Mouse (Mus musculus) kidney, adult 18-20 months (tissue): ENCODE results near the gene Defb45.

Experiments
- DNase-seq: peaks from one replicate; pipeline ENCODE4 v3.0.0; 2021

Gene Defb45

GRCm38 (mm10) chr2:152604057-152604456 is 4.9 kb upstream of the Defb45 start, which contains the start of gene Defb36:
Gene Defb36, plus strand, starts transcription at chr2:152604327.
- peak; percentile 71 for DNase-seq

GRCm38 (mm10) chr2:152601275-152601960 is 2.2 kb upstream of the Defb45 start:
- DNase-seq = no peak

- DNase-seq = no peak
Measured at GRCm38 (mm10) chr2:152600076-152600475, 877 bp upstream of the Defb45 start.

GRCm38 (mm10) chr2:152589021-152589420 is 10.2 kb downstream of the Defb45 start:
- DNase-seq = no peak

GRCm38 (mm10) chr2:152588450-152588849 is 10.7 kb downstream of the Defb45 start:
- DNase-seq = no peak

GRCm38 (mm10) chr2:152586926-152587560 is 12.2 kb downstream of the Defb45 start:
- DNase-seq = peak; percentile 22

GRCm38 (mm10) chr2:152580612-152581011 is 18.6 kb downstream of the Defb45 start:
- DNase-seq = no peak

GRCm38 (mm10) chr2:152580107-152580506 is 19.1 kb downstream of the Defb45 start, which contains the start of gene Defb19:
Gene Defb19, minus strand, starts transcription at chr2:152580312.
- DNase-seq = no peak

- DNase-seq = no peak
Measured at GRCm38 (mm10) chr2:152573484-152573883, 25.7 kb downstream of the Defb45 start.

GRCm38 (mm10) chr2:152572114-152572794 is 26.9 kb downstream of the Defb45 start, which contains the start of gene Defb21:
Gene Defb21, plus strand, starts transcription at chr2:152572744.
- no peak for DNase-seq

GRCm38 (mm10) chr2:152570313-152570712 is 28.9 kb downstream of the Defb45 start:
- DNase-seq = peak; percentile 46

- no peak for DNase-seq
Measured at GRCm38 (mm10) chr2:152569881-152570280, 29.3 kb downstream of the Defb45 start.

- DNase-seq = no peak
Measured at GRCm38 (mm10) chr2:152569038-152569437, 30.2 kb downstream of the Defb45 start, which contains the start of gene Gm17416. Gene Gm17416, plus strand, starts transcription at chr2:152569338.

- no peak for DNase-seq
Measured at GRCm38 (mm10) chr2:152556655-152557054, 42.5 kb downstream of the Defb45 start.

GRCm38 (mm10) chr2:152553774-152554423 is 45.3 kb downstream of the Defb45 start:
- DNase-seq = peak; percentile 78

- DNase-seq = no peak
Measured at GRCm38 (mm10) chr2:152548124-152548523, 51.1 kb downstream of the Defb45 start.

GRCm38 (mm10) chr2:152544691-152545090 is 54.5 kb downstream of the Defb45 start:
- peak; percentile 58 for DNase-seq

- peak; percentile 43 for DNase-seq
Measured at GRCm38 (mm10) chr2:152543478-152543877, 55.7 kb downstream of the Defb45 start.
